Mouse (Mus musculus) thymus, adult 2 months (tissue): Measurements from ENCODE around the gene Akap7.

ENCODE experiments used
- CTCF ChIP-seq: fragments of 200-500 bp; IDR thresholded peaks from 2 replicates; pipeline ENCODE4 v1.5.1; 2012; ENCODE audit warnings: mild to moderate bottlenecking, control low read depth, low read length, moderate library complexity, borderline replicate concordance; ENCODE audit not compliant: control insufficient read depth, poor library complexity, insufficient read depth; ENCODE audit errors: extremely low read depth
- POLR2A ChIP-seq: fragments of 200-500 bp; IDR thresholded peaks from 2 replicates; pipeline ENCODE4 v1.6.1; 2012; ENCODE audit warnings: mild to moderate bottlenecking, low read length, control low read depth, moderate library complexity; ENCODE audit not compliant: control insufficient read depth, poor library complexity, insufficient read depth; ENCODE audit errors: extremely low read depth

GRCm38 (mm10) chr10:25157339-25157738 lies 150.3 kb downstream of the Akap7 start:
- TF ChIP-seq POLR2A (no peak), CTCF (no peak)
